Mouse (Mus musculus) urinary bladder, adult 18-20 months (tissue): ENCODE data around the gene Neurl4.
"Not testable (repeated sequence)": the region's sequence is repeated elsewhere in the genome, so short reads cannot be mapped to it uniquely, and the experiment has no call there.

Source experiments
- DNase-seq, 2 experiments: peaks; one replicate each; pipeline ENCODE4 v3.0.0; 2022; ENCODE audit warnings: low spot score in 2 of 2, mixed read lengths in 2 of 2

Neurl4 gene

GRCm38 (mm10) chr11:69900471-69901405 is at the start of gene Neurl4, which contains the start of gene 2810408A11Rik:
Gene Neurl4 (plus strand): TSS chr11:69901072.
Gene 2810408A11Rik (minus strand): TSS chr11:69900987.
- peak; percentile 79 to 89 for DNase-seq

GRCm38 (mm10) chr11:69853994-69854393 is 46.9 kb upstream of the Neurl4 start:
- DNase-seq: no peak

DNA sequence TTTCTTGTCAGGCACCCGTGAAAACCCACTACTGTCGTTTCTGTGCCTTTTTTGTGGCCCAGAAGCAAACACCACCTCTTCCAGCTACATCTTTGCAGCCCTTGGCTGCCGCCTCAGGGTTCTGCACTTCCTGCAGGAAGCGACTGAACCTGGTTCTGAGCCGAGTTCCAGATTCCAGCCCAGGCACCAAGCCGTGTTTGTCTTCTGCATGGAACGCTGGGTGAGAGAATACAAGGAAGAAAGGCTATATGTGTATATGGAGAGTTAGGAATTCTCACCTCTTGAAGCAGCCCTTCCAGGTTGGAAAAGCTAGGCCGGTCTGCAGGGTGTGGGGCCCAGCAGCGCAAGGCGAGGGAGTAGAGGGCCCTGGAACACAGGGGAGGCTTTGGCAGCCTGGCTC is 46.2 kb upstream of the Neurl4 start:
- no peak for DNase-seq

GRCm38 (mm10) chr11:69855347-69855746 is 45.5 kb upstream of the Neurl4 start:
- no peak for DNase-seq

- DNase-seq: peak in 1 of 2 experiments; percentile 70
Observed at GRCm38 (mm10) chr11:69858113-69858998, 42.5 kb upstream of the Neurl4 start, which contains the start of gene Tnk1. Gene Tnk1 (minus strand): TSS chr11:69858730.

DNA sequence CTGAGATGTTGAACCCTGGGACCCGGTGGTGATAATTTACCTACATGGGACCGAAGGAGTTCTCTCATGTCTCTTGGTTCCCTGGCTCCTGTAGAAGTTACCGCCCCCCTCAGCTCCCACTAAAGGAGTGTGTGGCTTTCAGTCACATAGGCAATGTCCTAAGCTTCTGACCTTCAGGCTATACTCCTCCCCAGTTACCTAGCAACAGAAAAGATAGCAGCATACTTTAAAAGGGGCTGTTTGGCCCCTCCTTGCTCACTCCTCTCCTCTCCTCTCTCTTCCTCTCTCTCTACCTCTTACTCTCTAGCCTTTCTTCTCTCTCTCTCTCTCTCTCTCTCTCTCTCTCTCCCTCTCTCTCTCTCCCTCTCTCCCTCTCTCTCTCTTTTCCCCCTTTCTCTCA is 37.1 kb upstream of the Neurl4 start:
- not testable (repeated sequence) for DNase-seq

DNA sequence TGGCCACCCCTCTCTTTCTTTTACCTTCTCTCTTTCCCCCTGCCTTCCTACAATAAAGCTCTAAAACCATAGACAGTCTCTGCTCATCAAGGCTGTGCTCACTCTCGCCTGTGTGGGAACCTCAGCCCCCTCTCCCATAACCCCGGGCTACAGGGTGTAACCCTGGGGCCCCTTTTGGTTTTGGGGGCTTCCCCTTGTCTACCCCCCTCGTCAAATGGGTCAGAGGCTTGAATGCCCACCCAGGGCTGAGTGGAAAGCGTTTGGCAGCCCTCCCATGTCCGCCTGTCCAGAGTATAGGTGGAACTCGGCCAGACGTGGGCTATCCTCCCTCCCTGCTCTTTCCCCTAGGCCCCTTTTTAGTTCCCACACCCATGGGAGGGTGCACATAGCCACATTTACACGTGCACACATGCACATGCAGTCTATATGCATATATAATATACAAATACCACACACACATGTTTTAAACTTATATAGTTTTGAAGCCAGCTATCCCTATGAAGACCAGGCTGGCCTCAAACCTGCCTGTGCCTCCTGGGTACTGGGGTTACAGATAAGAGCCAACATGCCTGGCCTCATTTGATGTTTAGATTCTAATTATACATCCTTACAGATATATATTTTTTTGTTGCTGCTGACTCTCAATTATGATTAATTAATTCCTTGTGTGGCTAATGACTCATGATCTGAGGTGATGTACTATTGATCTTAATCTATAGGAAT is 36.6 kb upstream of the Neurl4 start:
- no peak for DNase-seq

DNA sequence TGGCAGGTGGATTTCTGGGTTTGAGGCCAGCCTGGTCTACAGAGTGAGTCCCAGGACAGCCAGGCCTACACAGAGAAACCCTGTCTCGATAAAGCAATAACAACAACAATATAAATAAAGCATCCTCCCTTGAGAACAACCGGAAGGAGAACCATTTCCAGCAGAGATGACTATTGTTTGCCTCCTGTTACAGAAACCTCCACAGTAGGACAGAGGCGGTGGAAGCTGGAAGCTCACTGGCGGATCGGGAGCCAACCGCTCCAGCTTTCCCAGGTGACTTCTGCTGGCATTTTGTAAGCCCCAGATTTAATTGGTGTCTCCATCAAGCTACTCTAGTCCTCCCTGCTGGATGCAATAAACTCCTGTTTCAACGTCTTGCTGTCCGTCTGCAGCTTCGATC is 35.3 kb upstream of the Neurl4 start:
- DNase-seq: no peak

DNA sequence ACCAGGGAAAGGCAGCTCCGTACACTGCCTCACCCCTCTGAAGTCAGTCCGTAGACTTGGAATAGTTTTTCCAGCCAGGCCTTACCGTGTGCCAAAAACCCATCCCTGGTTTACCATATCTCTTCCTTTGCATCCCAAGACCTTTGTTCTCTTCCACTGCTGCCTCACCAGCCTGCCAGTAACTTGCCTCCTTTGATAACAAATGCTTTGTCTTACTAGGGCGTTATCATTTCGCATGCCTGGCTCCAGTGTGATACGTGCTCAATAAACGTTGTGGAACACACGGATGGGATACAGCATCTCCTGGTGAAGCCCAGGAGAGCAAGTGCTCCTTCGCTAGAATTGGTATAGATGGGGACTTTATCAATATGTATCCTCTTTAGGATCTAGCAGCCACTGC is 33.5 kb upstream of the Neurl4 start:
- no peak for DNase-seq

GRCm38 (mm10) chr11:69870289-69871069 is 30.4 kb upstream of the Neurl4 start:
- DNase-seq: no peak

DNA sequence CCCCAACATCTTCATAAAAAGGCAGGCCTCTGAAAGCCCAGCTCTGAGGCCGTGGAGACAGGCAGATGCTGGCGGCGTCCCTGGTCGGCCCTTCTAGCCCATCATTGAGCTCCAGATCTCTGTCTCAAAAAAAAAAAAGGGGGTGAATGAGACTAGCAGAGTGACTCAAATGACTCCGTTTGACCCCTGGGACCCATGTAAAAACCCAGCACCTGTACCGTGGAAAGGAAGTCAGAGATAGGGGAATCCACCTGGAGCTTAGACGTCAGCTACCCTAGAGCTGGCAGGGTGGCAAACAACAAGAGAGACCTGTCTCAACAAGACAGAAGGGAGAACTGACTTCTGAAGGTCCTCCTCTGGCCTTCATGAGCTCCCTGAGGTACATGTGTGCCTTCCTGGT is 29.1 kb upstream of the Neurl4 start:
- no peak for DNase-seq

DNA sequence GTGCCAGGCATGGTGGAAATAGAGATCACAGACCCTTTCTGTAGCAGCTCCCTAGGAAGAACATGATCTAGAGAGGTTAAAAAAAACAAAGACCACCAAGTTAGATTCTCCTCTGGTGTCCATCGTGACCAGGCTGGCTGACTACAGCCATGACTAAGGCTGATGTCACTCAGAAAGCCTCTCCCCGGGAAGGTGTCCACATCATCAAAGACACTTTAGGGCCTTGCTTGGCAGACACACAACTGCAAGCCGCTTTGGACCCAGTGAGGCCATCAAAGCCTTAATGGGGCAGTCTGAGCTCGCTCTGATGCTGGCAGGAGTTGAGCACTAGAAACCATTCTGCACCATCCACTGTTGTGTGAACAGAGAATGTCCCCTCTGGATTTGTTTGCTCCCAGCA is 28.4 kb upstream of the Neurl4 start:
- no peak for DNase-seq

GRCm38 (mm10) chr11:69876186-69876585 is 24.7 kb upstream of the Neurl4 start:
- no peak for DNase-seq

DNA sequence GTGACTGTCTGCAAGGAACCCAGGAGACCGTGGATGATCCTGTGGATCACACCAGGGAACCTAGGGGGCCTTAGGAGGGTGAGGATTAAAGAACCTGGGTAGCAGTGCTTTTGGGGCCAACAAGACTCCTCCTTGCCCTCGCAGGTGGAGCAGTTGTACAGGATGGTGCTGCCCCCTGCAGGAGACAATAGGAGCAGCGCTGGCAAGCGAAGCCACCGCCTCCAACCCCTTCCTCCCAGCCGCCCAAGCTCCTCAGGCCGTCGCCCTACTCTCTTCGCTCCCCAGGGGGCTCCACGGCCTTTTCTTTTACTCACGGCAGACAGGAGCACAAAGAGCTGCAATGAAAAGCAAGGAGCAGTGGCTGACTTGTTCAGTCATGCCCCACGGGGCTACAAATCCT is 24.0 kb upstream of the Neurl4 start:
- DNase-seq: peak; percentile 78 to 79

DNA sequence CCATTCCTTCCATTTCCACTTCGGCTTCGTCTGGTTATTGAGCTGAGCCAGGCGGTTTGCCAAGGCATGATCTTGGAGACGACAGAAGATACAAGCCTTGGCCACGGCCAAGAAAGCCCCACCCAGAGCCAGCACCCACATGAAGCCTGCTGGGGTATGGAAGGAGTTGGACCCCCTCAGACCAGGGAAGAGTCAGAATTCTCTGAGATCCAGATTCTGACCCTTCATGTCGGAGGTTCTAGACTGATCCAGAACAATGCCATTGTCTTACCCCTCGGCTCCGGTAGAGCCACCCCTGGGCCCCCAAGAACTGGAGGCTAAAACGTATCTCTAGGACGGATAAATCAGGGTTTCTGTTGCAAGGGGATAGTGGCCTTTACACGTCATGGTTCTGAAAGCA is 23.0 kb upstream of the Neurl4 start, which contains the start of gene Tmem95:
Gene Tmem95 (minus strand): TSS at position 141 of the 400 bp plus-strand sequence.
- DNase-seq: no peak

GRCm38 (mm10) chr11:69878399-69878798 is 22.5 kb upstream of the Neurl4 start:
- peak in 1 of 2 experiments; percentile 38 for DNase-seq

GRCm38 (mm10) chr11:69878952-69879351 is 21.9 kb upstream of the Neurl4 start:
- DNase-seq: no peak

GRCm38 (mm10) chr11:69879711-69880110 is 21.2 kb upstream of the Neurl4 start:
- DNase-seq: no peak

GRCm38 (mm10) chr11:69880506-69880852 is 20.4 kb upstream of the Neurl4 start:
- DNase-seq: peak in 1 of 2 experiments; percentile 46

GRCm38 (mm10) chr11:69880853-69881603 is 19.8 kb upstream of the Neurl4 start, which contains the start of gene Kctd11:
Gene Kctd11 (minus strand): TSS chr11:69881406.
- peak; percentile 94 for DNase-seq
